Mouse (Mus musculus) ES-E14 (cell line): ENCODE measurements at regions not wholly inside any gene's neighbourhood (a gene's known extent, or its start where the extent isn't known, plus 50 kb on each side); places are given as distances from the start of the nearest gene placed in this dataset.

Experiments used
- DNase-seq: peaks from one replicate; pipeline ENCODE4 v3.0.0-alpha.2; 2013; ENCODE audit warnings: low read depth, low spot score
- H3K27ac ChIP-seq: 2 replicates; pipeline ENCODE4 v1.5.1; 2012; ENCODE audit warnings: low read depth, mild to moderate bottlenecking, low read length, moderate library complexity, mixed read lengths; ENCODE audit not compliant: poor library complexity, insufficient read depth, severe bottlenecking
- H3K36me3 ChIP-seq: 2 replicates; pipeline ENCODE4 v1.6.1; 2012; ENCODE audit warnings: mild to moderate bottlenecking, low read length, moderate library complexity, mixed read lengths; ENCODE audit not compliant: control insufficient read depth, poor library complexity, insufficient read depth, severe bottlenecking
- H3K4me1 ChIP-seq, 2 experiments: fragments of 150-350 bp in 1 of 2; sonication (generic) in 1 of 2; 2 replicates each; pipeline ENCODE4 v1.6.1; 2012; ENCODE audit warnings: low read length in 2 of 2, mild to moderate bottlenecking in 1 of 2, mixed read lengths in 1 of 2; ENCODE audit not compliant: control insufficient read depth in 2 of 2, insufficient read depth in 2 of 2, poor library complexity in 1 of 2
- H3K4me3 ChIP-seq, 2 experiments: fragments of 150-350 bp in 1 of 2; sonication (generic) in 1 of 2; 2 replicates each; pipeline ENCODE4 v1.5.1; 2012; ENCODE audit warnings: low read length in 2 of 2, low read depth in 1 of 2, mild to moderate bottlenecking in 1 of 2, mixed read lengths in 1 of 2; ENCODE audit not compliant: insufficient read depth in 1 of 2, poor library complexity in 1 of 2, severe bottlenecking in 1 of 2
- H3K9ac ChIP-seq: 2 replicates; pipeline ENCODE4 v1.6.1; 2012; ENCODE audit warnings: low read depth, mild to moderate bottlenecking, low read length, mixed read lengths; ENCODE audit not compliant: poor library complexity, insufficient read depth, severe bottlenecking
- H3K9me3 ChIP-seq: fragments of 150-350 bp; sonication (generic); 2 replicates; pipeline ENCODE4 v1.6.1; 2012; ENCODE audit warnings: low read depth, mild to moderate bottlenecking, low read length; ENCODE audit not compliant: control insufficient read depth, insufficient read depth
- CHD2 ChIP-seq: IDR thresholded peaks from 2 replicates; pipeline ENCODE4 v1.6.1; 2014; ENCODE audit warnings: mild to moderate bottlenecking, low read depth, low read length, inconsistent platforms
- HCFC1 ChIP-seq: IDR thresholded peaks from 2 replicates; pipeline ENCODE4 v1.6.1; 2012; ENCODE audit warnings: low read length, inconsistent platforms, borderline replicate concordance; ENCODE audit not compliant: insufficient read depth
- MAFK ChIP-seq: IDR thresholded peaks from 2 replicates; pipeline ENCODE4 v1.6.1; 2014; ENCODE audit warnings: mild to moderate bottlenecking, low read depth, low read length, inconsistent platforms; ENCODE audit not compliant: insufficient read depth
- ZC3H11A ChIP-seq: IDR thresholded peaks from 2 replicates; pipeline ENCODE4 v1.6.1; 2012; ENCODE audit warnings: low read depth, mild to moderate bottlenecking, inconsistent platforms, low read length, borderline replicate concordance
- ZNF384 ChIP-seq: IDR thresholded peaks from 2 replicates; pipeline ENCODE4 v1.6.1; 2012; ENCODE audit warnings: low read depth, low read length, inconsistent platforms
- in situ Hi-C, 2 experiments: fragments of 600-800 bp; cut with MboI; formaldehyde crosslinking; loops; one replicate each; pipeline ENCODE4 v1.15.1; 2025; ENCODE audit warnings: low sequenced_read_pairs in 2 of 2, inconsistent platforms in 1 of 2; ENCODE audit not compliant: unreplicated experiment in 2 of 2

DNA sequence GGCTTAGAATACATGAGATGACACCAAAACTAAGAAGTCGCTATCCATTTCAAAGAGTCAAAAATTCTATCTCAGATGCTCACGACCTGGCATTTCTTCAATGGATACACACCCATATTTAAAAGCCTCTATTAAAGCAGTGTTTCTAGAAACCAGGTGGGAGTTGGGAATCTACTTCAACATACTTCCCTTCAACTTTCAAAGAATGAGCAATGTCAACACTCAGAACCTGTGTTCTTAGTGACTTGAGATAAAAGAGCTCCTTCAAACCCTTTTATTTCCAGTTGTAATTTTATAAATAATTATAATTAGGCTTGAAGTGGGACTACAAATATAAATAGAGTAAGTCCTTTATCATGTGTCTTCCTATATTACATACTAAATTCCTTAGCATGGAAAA lies 747.0 kb upstream of the Chrm3 start:
- in situ Hi-C loops, result no loop called here

GRCm38 (mm10) chr13:11106426-11106825 lies 745.8 kb upstream of the Chrm3 start:
- H3K36me3 ChIP-seq, result no peaks in the 10 kb centered on the region
- no peaks in the 10 kb centered on the region for H3K9me3 ChIP-seq
- 0 out of 4 replicates have a peak, but pooled peaks cover 0 to 2% of the 10 kb centered on the region in 2 experiments for H3K4me1 ChIP-seq
- H3K27ac ChIP-seq, result no peak overlapping the region
- no peak overlapping the region for H3K4me3 ChIP-seq
- no peak for TF ChIP-seq HCFC1
- no peak for TF ChIP-seq ZNF384
- TF ChIP-seq CHD2, result no peak
- TF ChIP-seq ZC3H11A, result no peak
- TF ChIP-seq MAFK, result no peak
- in situ Hi-C loops, result no loop called here
- no peak overlapping the region for H3K9ac ChIP-seq
- DNase-seq, result no peak

More for the DNA sequence above, 747.0 kb upstream of the Chrm3 start:
- Histone ChIP-seq H3K4me1 (0 out of 4 replicates have a peak, but pooled peaks cover 0 to 2% of the 10 kb centered on the region in 2 experiments), H3K9ac (no peak overlapping the region), H3K9me3 (no peaks in the 10 kb centered on the region), H3K27ac (no peak overlapping the region), H3K4me3 (no peak overlapping the region), H3K36me3 (no peaks in the 10 kb centered on the region)
- no peak for TF ChIP-seq ZNF384
- TF ChIP-seq MAFK, result no peak
- TF ChIP-seq HCFC1, result no peak
- no peak for TF ChIP-seq ZC3H11A
- TF ChIP-seq CHD2, result no peak
- DNase-seq, result no peak

- H3K4me1 ChIP-seq, result 0 out of 4 replicates have a peak, but pooled peaks cover 0 to 2% of the 10 kb centered on the region in 2 experiments
- DNase-seq, result no peak
- no peak overlapping the region for H3K27ac ChIP-seq
- no peaks in the 10 kb centered on the region for H3K36me3 ChIP-seq
- TF ChIP-seq ZNF384 (no peak), MAFK (no peak), ZC3H11A (no peak), HCFC1 (no peak), CHD2 (no peak)
- no peak overlapping the region for H3K9ac ChIP-seq
- in situ Hi-C loops, result no loop called here
- H3K9me3 ChIP-seq, result no peaks in the 10 kb centered on the region
- H3K4me3 ChIP-seq, result no peak overlapping the region
These were observed 744.9 kb upstream of the Chrm3 start for GRCm38 (mm10) chr13:11105571-11105970.

GRCm38 (mm10) chr13:11099586-11099950 lies 738.9 kb upstream of the Chrm3 start:
- Histone ChIP-seq H3K36me3 (no peaks in the 10 kb centered on the region), H3K27ac (peak overlapping the region; percentile 58; the same call in 1 of the 2 replicates), H3K4me1 (peaks cover 0 to 2% of the 10 kb centered on the region in 2 experiments; a peak in 1 of 4 replicates), H3K9me3 (no peaks in the 10 kb centered on the region), H3K9ac (no peak overlapping the region), H3K4me3 (no peak overlapping the region)
- TF ChIP-seq CHD2 (no peak), ZNF384 (no peak), MAFK (no peak), HCFC1 (no peak), ZC3H11A (no peak)
- peak; percentile 6 for DNase-seq
- in situ Hi-C loops, result no loop called here
